Mouse (Mus musculus): ENCODE results near the gene Aqp12.

DNA sequence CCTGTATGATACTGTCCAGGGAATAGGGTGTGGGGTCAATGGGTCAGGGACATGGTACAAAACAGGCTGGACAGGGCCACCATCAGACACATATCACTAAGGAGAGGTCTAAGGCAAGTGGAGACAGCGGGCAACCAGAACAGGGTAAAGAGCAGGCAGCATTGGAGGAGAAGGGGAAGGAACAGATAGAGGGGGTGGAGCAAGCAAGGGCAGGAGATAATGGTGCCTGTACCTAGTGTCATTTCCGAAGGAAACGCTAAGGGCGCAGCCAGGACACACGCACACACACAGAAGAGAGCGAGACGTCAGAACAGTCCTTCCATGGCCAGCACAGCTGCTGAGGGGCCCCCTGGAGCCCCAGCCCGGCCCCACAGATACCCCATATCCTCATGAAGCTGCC lies 20.5 kb downstream of the Aqp12 start:
- TF ChIP-seq POLR2A (IDR thresholded peaks at IDR 0.05; ENCODE audit: extremely low read depth, insufficient read depth, low read length) (no peak), CTCF (IDR thresholded peaks at IDR 0.05; ENCODE audit: low read depth, low read length) (no peak)

All from liver, adult 2 months (tissue).